Mouse (Mus musculus): Measurements from ENCODE around the gene Fggy.

DNA sequence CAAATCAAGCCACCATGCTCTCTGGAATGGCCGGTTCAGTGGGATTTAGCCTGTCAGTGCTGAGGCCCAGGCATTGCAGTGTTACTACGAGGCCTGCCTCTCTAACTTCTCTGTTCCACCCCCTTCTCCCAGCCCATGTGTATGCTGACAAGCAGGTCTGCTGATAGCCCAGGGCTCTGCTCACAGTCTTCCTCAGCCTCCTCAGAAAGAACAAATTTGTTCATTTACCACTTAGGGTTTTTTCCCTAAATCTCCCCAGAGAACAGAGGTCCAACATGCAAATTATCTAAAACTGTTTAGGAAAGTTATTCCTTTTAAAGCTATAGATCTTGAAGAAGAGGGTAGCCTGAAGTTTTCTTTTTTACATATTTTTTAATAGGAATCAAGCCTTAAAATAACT, 179.4 kb downstream of the Fggy start:
- no peak for TF ChIP-seq GATA1 (IDR thresholded peaks at IDR 0.05; ENCODE audit: low read length)
- no peak for TF ChIP-seq TAL1 (IDR thresholded peaks at IDR 0.05; ENCODE audit: low read length)

Data from erythroblast, embryonic 14.5 days (primary cell).